Mouse (Mus musculus) spleen, adult 2 months (tissue): ENCODE measurements at regions not wholly inside any gene's neighbourhood (a gene's known extent, or its start where the extent isn't known, plus 50 kb on each side); places are given as distances from the start of the nearest gene placed in this dataset.

ENCODE experiments used
- CTCF ChIP-seq: fragments of 200-500 bp; IDR thresholded peaks from 2 replicates; pipeline ENCODE4 v1.5.1; 2011; ENCODE audit warnings: mild to moderate bottlenecking, inconsistent platforms; ENCODE audit not compliant: insufficient read depth, insufficient read length, insufficient replicate concordance; ENCODE audit errors: extremely low read depth
- POLR2A ChIP-seq: fragments of 200-500 bp; IDR thresholded peaks from 2 replicates; pipeline ENCODE4 v1.6.1; 2011; ENCODE audit warnings: low read depth, low read length, inconsistent platforms

- no peak for TF ChIP-seq POLR2A
- no peak for TF ChIP-seq CTCF
Measured at GRCm38 (mm10) chr2:167805629-167806304, 116.1 kb upstream of the Tmem189 start.
